Mouse (Mus musculus): ENCODE data around the gene Adgre5.

Adgre5 gene

DNA sequence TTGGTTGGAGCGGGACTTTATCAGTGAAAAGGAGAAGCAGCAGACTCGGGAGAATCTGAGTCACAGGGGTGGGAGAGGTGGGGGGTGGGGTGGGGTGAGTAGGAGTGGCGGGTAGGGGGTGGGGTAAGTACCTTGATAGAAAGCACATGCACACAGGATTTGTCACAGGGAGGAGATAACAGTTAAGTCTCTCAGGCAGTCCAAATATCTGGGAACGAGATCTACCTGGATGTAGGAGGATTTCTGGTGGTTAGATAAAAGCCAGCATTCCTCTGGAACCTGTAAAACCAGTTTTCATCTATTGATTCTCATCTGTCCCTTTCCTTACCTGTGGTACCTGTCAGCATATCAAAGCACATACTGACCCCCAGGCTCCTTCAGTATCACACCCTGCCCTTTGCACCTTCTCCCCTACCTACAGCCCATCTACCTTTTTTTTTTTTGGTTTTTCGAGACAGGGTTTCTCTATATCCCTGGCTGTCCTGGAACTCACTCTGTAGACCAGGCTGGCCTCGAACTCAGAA lies 16.0 kb upstream of the Adgre5 start:
- in situ Hi-C loops (cut with MboI; ENCODE audit: unreplicated experiment in 2 of 2), result no loop called here

DNA sequence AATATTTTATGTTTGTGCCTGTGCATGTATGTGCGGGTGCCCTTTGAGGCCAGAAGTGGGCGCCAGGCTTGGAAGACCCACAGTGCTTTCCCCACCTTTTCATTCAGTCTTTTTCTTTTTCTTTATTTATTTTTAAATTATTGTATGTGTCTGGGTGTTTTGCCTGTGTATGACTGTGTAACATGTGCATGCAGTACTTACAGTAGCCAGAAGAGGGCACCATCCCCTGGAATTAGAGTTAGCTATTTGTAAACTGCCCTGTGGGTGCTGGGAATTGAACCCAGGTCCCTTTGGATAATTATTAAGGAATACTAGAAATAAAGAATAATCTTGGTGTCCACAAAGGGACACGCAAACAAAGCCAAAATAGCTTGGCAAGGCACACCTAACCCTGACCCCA lies 15.1 kb upstream of the Adgre5 start:
- in situ Hi-C loops (cut with MboI; ENCODE audit: unreplicated experiment in 2 of 2), result no loop called here

DNA sequence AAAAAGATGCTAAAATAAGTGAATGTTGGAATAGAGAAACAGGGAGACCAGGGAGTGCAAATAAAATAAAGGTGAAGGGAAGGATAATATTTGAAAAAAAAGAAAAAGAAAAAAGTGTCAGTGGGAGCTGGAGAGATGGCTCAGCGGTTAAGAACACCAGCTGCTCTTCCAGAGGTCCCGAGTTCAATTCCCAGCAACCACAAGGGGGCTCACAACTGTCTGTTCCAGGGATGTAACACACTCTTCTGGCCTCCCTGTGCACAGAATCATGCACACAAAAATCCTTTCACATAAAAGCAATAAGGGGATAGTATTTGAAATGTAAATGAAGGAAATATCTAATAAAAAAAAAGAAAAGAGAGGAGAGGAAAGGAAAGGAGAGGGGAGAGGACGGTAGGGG lies 13.0 kb upstream of the Adgre5 start:
- in situ Hi-C loops (cut with MboI; ENCODE audit: unreplicated experiment in 2 of 2), result no loop called here

DNA sequence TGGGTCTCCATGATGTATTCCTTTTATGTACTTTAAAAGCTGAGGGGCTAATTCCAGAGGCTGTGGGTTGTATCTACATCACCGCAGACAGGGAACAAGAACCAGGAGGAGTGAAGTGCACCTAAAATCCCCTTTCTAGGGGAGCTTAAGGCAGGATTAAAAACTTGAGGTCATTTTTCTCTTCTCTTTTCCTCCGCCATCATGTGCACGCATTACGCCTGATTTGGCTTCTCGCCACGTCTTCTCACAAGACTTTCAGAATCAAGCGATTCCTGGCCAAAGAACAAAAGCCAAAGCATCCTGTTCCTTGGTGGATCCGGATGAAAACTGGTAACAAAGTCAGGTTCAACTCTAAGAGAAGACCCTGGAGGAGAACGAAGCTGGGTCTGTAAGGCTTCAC lies 8.1 kb upstream of the Adgre5 start:
- in situ Hi-C loops (cut with MboI; ENCODE audit: unreplicated experiment in 2 of 2), result loop anchor here in 1 of 2 experiments (25.0 kb wide), 1 partner anchor 1088 kb away; the partner anchor contains the start of genes Calr, Gadd45gip1 and Rad23a

DNA sequence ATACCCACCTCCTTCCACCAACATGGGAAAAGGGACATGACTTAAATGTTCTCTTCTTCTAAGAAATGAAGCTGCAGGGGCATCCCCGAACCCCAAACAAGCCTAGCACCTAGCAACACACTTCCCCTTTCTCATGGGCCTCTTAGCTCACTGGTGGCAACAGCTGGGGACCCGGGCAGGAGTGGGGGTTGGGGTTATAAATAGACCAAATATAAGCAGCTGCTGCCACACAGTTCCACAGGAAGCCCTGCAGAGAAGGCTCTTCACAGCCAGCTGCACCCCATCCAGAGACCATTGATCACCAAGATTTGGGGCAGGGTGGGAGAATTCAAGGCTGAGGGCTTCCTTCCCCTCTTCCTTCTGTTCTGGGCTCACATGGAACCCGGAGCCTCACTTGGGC lies 7.6 kb upstream of the Adgre5 start:
- in situ Hi-C loops (cut with MboI; ENCODE audit: unreplicated experiment in 2 of 2), result loop anchor here in 1 of 2 experiments (25.0 kb wide), 1 partner anchor 1089 kb away; the partner anchor contains the start of genes Calr, Gadd45gip1 and Rad23a

DNA sequence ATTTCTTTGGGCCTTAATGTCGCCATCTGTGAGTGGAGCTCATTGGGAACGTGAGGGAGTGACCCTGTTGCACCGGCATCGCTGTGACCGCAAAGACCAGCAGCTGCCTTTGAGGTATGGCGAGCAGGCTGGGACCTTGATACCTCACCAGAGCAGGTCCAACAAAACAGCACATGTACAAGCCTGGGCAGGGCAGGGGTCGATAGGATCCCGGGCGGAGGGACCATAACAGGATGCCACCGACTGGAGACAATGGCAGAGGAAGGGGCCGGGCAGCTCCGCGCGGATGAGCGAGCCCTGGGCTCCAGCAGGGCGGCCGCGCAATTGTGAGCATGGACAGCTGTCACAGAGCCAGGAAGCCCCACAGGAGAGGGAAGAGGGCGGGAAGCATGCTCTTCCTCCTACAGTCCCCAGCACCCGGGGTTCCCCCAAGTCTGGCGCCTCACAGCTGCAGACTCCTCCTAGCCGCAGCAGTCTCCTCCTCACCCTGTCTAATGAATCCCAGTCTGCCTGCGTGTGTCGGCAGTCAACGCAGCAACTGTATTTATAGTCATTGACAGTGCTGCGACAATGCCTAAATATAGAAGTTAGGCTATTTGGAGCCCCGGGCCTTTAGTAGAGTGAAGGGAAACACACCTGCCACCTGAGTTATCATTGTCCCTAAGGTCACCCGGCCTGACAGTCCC lies 6.7 kb upstream of the Adgre5 start:
- in situ Hi-C loops (cut with MboI; ENCODE audit: unreplicated experiment in 2 of 2), result loop anchor here in 1 of 2 experiments (25.0 kb wide), 1 partner anchor 1089 kb away; the partner anchor contains the start of genes Calr, Gadd45gip1 and Rad23a

GRCm38 (mm10) chr8:83744070-83744469 lies 2.9 kb upstream of the Adgre5 start:
- in situ Hi-C loops (cut with MboI; ENCODE audit: unreplicated experiment in 2 of 2), result loop anchor here in 1 of 2 experiments (25.0 kb wide), 1 partner anchor 1093 kb away; the partner anchor contains the start of genes Calr, Gadd45gip1 and Rad23a

DNA sequence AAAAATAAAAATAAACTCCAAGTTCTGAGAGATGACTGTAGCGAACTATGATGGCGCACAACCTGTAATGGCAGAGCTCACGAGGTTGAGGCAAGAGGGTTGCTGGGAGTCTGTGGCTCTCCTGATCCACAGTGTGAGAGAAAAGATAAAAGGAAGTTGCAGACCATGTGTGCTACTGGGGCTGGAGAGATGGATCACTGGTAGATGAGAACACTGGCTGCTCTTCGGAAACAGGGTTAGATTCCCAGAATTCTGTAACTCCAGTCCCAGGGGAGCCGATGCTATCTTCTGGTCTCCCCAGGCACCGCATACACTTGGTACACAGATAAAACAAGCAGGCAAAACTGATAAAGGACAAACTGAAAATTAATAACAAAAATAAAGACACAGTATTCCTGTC lies 1.8 kb upstream of the Adgre5 start:
- in situ Hi-C loops (cut with MboI; ENCODE audit: unreplicated experiment in 2 of 2), result loop anchor here in 1 of 2 experiments (25.0 kb wide), 1 partner anchor 1094 kb away; the partner anchor contains the start of genes Calr, Gadd45gip1 and Rad23a

- in situ Hi-C loops (cut with MboI; ENCODE audit: unreplicated experiment in 2 of 2), result loop anchor here in 1 of 2 experiments (25.0 kb wide), 1 partner anchor 1095 kb away; the partner anchor contains the start of genes Calr, Gadd45gip1 and Rad23a
Measured at GRCm38 (mm10) chr8:83741849-83742655, 926 bp upstream of the Adgre5 start.

DNA sequence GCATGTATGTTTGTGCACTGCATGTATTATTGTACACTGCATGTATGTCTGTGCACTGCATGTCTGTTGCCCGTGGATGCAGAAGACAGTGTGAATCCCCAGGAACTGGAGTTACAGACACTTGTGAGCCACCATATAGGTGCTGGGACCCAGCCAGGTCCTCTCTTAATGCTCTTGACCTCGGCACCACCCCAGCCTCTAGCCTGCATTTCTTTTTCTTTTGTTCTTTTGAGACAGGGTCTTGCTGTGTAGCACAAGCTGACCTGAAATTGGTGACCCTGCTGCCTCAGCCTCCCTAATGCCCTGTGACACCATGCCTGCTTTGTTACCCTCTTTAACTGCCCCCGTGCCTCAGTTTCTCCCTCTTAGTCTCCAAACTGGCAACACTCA lies 545 bp downstream of the Adgre5 start:
- in situ Hi-C loops (cut with MboI; ENCODE audit: unreplicated experiment in 2 of 2), result loop anchor here in 1 of 2 experiments (25.0 kb wide), 1 partner anchor 1097 kb away; the partner anchor contains the start of genes Calr, Gadd45gip1 and Rad23a

DNA sequence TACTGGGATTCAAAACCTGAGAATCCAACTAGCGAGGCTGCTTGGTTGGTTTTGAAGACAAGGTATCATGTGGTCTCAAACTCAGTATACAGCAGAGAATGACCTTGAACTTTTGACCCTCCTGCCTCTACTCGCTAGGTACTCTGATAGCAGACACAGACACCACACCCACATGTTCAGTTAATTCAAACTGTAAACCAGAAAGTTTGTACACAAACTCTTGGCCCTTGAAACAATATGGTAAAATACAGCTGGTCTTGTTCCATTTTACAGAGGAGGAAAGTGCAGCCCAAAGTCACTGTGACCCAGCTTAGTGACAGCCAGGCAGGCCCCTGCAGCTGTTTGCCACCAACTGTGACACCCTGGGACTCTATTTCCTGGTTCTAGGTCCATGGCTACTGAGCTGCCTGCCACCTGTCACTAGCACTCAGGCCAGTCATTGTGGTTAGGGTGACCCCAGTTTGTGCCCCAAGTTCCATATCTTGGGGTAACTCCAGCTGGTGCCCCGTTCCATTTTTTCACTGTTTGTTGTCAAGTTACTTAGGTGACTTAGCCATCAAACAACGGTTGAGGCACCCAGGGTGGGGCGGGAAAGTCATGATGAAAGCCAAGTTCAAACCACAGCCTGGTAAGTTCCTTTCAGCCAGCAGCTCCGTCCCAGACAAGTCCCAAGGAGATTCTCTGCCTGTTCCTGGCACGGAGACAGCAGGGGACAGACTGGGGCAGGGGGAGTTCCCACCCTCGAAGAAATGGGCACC lies 1.2 kb downstream of the Adgre5 start:
- in situ Hi-C loops (cut with MboI; ENCODE audit: unreplicated experiment in 2 of 2), result loop anchor here in 1 of 2 experiments (25.0 kb wide), 1 partner anchor 1097 kb away; the partner anchor contains the start of genes Calr, Gadd45gip1 and Rad23a

DNA sequence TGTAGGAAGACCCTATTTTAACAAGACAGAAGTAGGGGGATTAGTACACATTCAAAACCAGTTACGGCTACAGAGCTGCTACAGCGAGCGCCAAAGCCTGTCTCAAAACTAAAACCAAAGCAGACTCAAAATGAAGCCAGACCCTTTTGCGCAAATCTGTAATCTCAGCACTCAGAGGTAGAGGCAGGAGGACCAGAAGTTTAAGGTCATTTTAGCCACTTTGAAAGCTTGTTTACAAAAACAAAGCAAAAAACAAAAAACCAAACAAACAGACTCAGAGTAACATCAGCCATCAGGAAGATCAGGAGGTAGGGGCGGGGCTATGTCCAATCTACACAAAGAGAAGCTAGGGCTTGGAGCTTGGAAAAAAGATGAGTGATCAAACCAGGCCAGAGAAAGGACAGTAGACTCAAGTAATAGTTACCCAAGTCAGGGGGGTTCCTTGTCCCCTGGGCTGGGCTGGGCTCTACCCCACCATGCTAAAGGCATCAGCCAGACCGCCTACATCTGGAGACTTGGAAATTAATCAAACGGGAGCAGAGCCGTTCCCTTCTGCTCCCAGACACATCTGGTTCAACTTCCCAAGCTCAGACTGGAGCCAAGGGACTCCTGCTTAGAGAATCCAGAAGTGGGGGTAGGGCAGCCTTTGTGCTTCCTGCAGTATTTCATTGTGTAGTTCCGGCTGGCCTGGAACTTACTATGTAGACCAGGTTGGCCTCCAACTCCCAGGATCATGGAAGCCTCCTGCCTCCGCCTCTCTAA lies 2.0 kb downstream of the Adgre5 start:
- in situ Hi-C loops (cut with MboI; ENCODE audit: unreplicated experiment in 2 of 2), result loop anchor here in 1 of 2 experiments (25.0 kb wide), 1 partner anchor 1098 kb away; the partner anchor contains the start of genes Calr, Gadd45gip1 and Rad23a

- in situ Hi-C loops (cut with MboI; ENCODE audit: unreplicated experiment in 2 of 2), result loop anchor here in 1 of 2 experiments (25.0 kb wide), 1 partner anchor 1099 kb away; the partner anchor contains the start of genes Calr, Gadd45gip1 and Rad23a
Measured at GRCm38 (mm10) chr8:83737852-83738562, 3.1 kb downstream of the Adgre5 start.

DNA sequence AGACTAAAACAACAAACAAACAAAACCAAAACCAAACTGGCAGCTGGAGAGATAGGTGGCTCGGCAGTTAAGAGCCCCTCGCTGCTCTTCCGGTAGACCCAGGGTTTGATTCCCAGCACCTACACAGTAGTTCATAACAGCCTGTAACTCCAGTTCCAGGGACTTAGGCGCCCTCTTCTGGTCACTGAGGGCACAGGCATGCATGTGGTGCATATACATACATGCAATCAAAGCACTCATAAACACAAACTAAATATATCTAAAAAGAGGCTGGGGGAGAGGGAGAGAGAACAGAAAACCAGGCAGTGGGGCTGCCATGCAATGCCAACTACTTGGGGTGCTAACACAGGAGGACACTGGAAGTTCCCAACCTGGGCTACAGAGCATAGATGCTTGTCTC lies 3.8 kb downstream of the Adgre5 start:
- in situ Hi-C loops (cut with MboI; ENCODE audit: unreplicated experiment in 2 of 2), result loop anchor here in 1 of 2 experiments (25.0 kb wide), 1 partner anchor 1100 kb away; the partner anchor contains the start of genes Calr, Gadd45gip1 and Rad23a

DNA sequence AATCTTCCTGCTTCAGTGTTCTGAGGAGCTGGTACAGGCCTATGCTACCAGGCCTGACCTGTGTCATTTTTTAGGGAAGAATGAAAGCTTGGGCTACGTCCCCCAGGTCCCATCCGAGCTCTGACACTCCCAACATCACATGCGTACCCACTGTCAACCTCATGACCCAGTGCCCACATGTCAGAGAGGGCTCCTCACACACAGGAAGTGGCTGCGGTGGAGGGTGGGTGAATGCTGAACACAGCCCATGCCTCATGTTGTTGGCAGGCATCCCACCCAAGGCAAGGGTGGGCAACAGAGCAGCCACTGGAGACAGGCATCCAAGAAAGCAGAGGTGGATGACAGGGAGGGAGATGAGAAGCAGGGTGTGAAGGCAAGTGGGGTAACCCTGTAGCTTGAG lies 4.4 kb downstream of the Adgre5 start:
- in situ Hi-C loops (cut with MboI; ENCODE audit: unreplicated experiment in 2 of 2), result loop anchor here in 1 of 2 experiments (25.0 kb wide), 1 partner anchor 1101 kb away; the partner anchor contains the start of genes Calr, Gadd45gip1 and Rad23a

GRCm38 (mm10) chr8:83732919-83733318 lies 8.2 kb downstream of the Adgre5 start:
- in situ Hi-C loops (cut with MboI; ENCODE audit: unreplicated experiment in 2 of 2), result loop anchor here (5.0 to 25.0 kb wide), 3 partner anchors 49 to 1104 kb away; partner anchors contain the start of genes Calr (in 1 of the 2), Gadd45gip1 (in 1 of the 2) and Rad23a (in 1 of the 2)

DNA sequence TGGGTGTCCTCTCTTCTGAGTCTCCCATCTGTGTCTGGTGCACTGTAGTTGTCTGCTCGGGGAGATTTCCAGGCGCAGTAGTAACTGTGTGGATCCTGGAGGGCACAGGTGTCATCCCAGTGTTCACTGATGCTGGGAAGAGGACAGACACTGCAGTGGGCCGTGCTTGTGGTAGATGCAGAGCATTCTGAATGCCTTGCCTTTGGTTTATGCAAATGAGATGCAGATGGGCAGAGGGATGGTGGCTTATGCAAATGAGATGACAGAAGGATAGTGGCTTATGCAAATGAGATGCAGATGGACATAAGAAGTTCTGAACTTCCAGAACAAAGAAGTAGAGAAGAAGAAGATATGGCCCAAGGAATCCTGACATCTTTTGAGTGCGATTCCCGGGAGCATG lies 9.2 kb downstream of the Adgre5 start:
- in situ Hi-C loops (cut with MboI; ENCODE audit: unreplicated experiment in 2 of 2), result loop anchor here (5.0 to 25.0 kb wide), 3 partner anchors 50 to 1105 kb away; partner anchors contain the start of genes Calr (in 1 of the 2), Gadd45gip1 (in 1 of the 2) and Rad23a (in 1 of the 2)

Measured in v-Abl transformed pro-B cells (cell line).